Mouse (Mus musculus): Measurements from ENCODE around the gene Lamb2. TPM values are rescaled to one million over a fixed set of nuclear protein-coding genes. Genes with fewer than 3 reads are reported as not detected.

The Lamb2 gene
- polyA plus RNA-seq (2016; fragmentation: Nextera tagmentation; extraction: Ambion mirVana) = 9.8 and 10.9 TPM in 2 replicates

- Histone ChIP-seq H3K9me3 (replicated peaks) (no peaks in the 10 kb centered on the region), H3K4me1 (peaks cover 23% of the 10 kb centered on the region), H3K9ac (peak within 1 kb of the TSS; percentile 53), H3K4me3 (peak within 1 kb of the TSS; percentile 55), H3K4me2 (peak within 1 kb of the TSS; percentile 66), H3K27ac (peak within 1 kb of the TSS; percentile 60; the same call in 1 of the 2 replicates), H3K36me3 (0 out of 2 replicates have a peak, but pooled peaks cover 11% of the 10 kb centered on the region), H3K27me3 (replicated peaks) (peaks cover 32% of the 10 kb centered on the region)
- WGBS (ENCODE audit: insufficient replicate concordance) = 27% methylated on average over 10 of the region's 10 CpGs
- ATAC-seq = peak; percentile 36; the same call in 1 of the 2 replicates
Observed at GRCm38 (mm10) chr9:108479721-108480351, at the start of gene Lamb2. Gene Lamb2 (plus strand): TSS chr9:108479736.

GRCm38 (mm10) chr9:108431431-108432067, 48.0 kb upstream of the Lamb2 start:
- H3K9me3 ChIP-seq (replicated peaks) = no peaks in the 10 kb centered on the region
- no peaks in the 10 kb centered on the region for H3K36me3 ChIP-seq
- no peak overlapping the region for H3K27ac ChIP-seq
- peak overlapping the region; percentile 58 for H3K4me2 ChIP-seq
- peaks cover 7% of the 10 kb centered on the region for H3K4me1 ChIP-seq
- WGBS (ENCODE audit: insufficient replicate concordance) = 44% methylated on average over 32 of the region's 32 CpGs
- peaks cover 3% of the 10 kb centered on the region; the same call in 1 of the 2 replicates for H3K27me3 ChIP-seq (replicated peaks)
- peak; percentile 68 for ATAC-seq
- H3K4me3 ChIP-seq = peak overlapping the region; percentile 14; the same call in 1 of the 2 replicates
- H3K9ac ChIP-seq = peak overlapping the region; percentile 44; the same call in 1 of the 2 replicates

GRCm38 (mm10) chr9:108436182-108436581, 43.4 kb upstream of the Lamb2 start, which contains the start of gene BC048562:
Gene BC048562 (plus strand): TSS chr9:108436482.
- no peak within 1 kb of the TSS for H3K9ac ChIP-seq
- H3K4me3 ChIP-seq = no peak within 1 kb of the TSS
- 66% methylated on average over 3 of the region's 3 CpGs for WGBS (ENCODE audit: insufficient replicate concordance)
- no peaks in the 10 kb centered on the region for H3K9me3 ChIP-seq (replicated peaks)
- H3K36me3 ChIP-seq = no peaks in the 10 kb centered on the region
- H3K4me2 ChIP-seq = no peak within 1 kb of the TSS
- H3K27me3 ChIP-seq (replicated peaks) = peaks cover 5% of the 10 kb centered on the region; the same call in 1 of the 2 replicates
- peaks cover 7% of the 10 kb centered on the region for H3K4me1 ChIP-seq
- ATAC-seq = no peak
- H3K27ac ChIP-seq = no peak within 1 kb of the TSS

GRCm38 (mm10) chr9:108439176-108439575, 40.4 kb upstream of the Lamb2 start:
- H3K9ac ChIP-seq = no peak overlapping the region
- H3K4me1 ChIP-seq = no peaks in the 10 kb centered on the region
- WGBS (ENCODE audit: insufficient replicate concordance) = 68% methylated on average over 6 of the region's 6 CpGs
- H3K4me3 ChIP-seq = no peak overlapping the region
- no peaks in the 10 kb centered on the region for H3K36me3 ChIP-seq
- no peak overlapping the region for H3K4me2 ChIP-seq
- H3K27me3 ChIP-seq (replicated peaks) = peaks cover 8% of the 10 kb centered on the region; the same call in 1 of the 2 replicates
- ATAC-seq = no peak
- H3K27ac ChIP-seq = no peak overlapping the region
- H3K9me3 ChIP-seq (replicated peaks) = no peaks in the 10 kb centered on the region

- Histone ChIP-seq H3K9me3 (replicated peaks) (no peaks in the 10 kb centered on the region), H3K4me2 (no peak overlapping the region), H3K9ac (no peak overlapping the region), H3K27ac (no peak overlapping the region), H3K27me3 (replicated peaks) (peaks cover 13% of the 10 kb centered on the region; the same call in 1 of the 2 replicates), H3K36me3 (no peaks in the 10 kb centered on the region), H3K4me3 (no peak overlapping the region), H3K4me1 (no peaks in the 10 kb centered on the region)
- ATAC-seq = no peak
- 60% methylated on average over 5 of the region's 5 CpGs for WGBS (ENCODE audit: insufficient replicate concordance)
Observed at GRCm38 (mm10) chr9:108440485-108440884, 39.1 kb upstream of the Lamb2 start.

- H3K9me3 ChIP-seq (replicated peaks) = no peaks in the 10 kb centered on the region
- no peak for ATAC-seq
- no peaks in the 10 kb centered on the region for H3K36me3 ChIP-seq
- 79% methylated on average over 11 of the region's 11 CpGs for WGBS (ENCODE audit: insufficient replicate concordance)
- H3K27ac ChIP-seq = no peak overlapping the region
- no peak overlapping the region for H3K4me3 ChIP-seq
- peaks cover 15% of the 10 kb centered on the region; the same call in 1 of the 2 replicates for H3K27me3 ChIP-seq (replicated peaks)
- H3K4me2 ChIP-seq = no peak overlapping the region
- H3K4me1 ChIP-seq = no peaks in the 10 kb centered on the region
- no peak overlapping the region for H3K9ac ChIP-seq
Observed at GRCm38 (mm10) chr9:108441236-108441919, 38.2 kb upstream of the Lamb2 start.

GRCm38 (mm10) chr9:108445125-108445524, 34.4 kb upstream of the Lamb2 start:
- Histone ChIP-seq H3K4me1 (peaks cover 9% of the 10 kb centered on the region), H3K4me2 (no peak overlapping the region), H3K27ac (no peak overlapping the region), H3K27me3 (replicated peaks) (peaks cover 10% of the 10 kb centered on the region; the same call in 1 of the 2 replicates), H3K9me3 (replicated peaks) (no peaks in the 10 kb centered on the region), H3K36me3 (peaks cover 17% of the 10 kb centered on the region), H3K9ac (no peak overlapping the region), H3K4me3 (no peak overlapping the region)
- 32% methylated on average over 9 of the region's 9 CpGs for WGBS (ENCODE audit: insufficient replicate concordance)
- ATAC-seq = no peak

GRCm38 (mm10) chr9:108449860-108450259, 29.7 kb upstream of the Lamb2 start:
- no peak for ATAC-seq
- Histone ChIP-seq H3K4me3 (peak overlapping the region; percentile 68; the same call in 1 of the 2 replicates), H3K4me2 (peak overlapping the region; percentile 98), H3K4me1 (peaks cover 51% of the 10 kb centered on the region), H3K36me3 (peaks cover 17% of the 10 kb centered on the region), H3K27me3 (replicated peaks) (peaks cover 7% of the 10 kb centered on the region; the same call in 1 of the 2 replicates), H3K9ac (peak overlapping the region; percentile 50; the same call in 1 of the 2 replicates), H3K9me3 (replicated peaks) (no peaks in the 10 kb centered on the region), H3K27ac (peak overlapping the region; percentile 79)
- WGBS (ENCODE audit: insufficient replicate concordance) = 72% methylated on average over 4 of the region's 4 CpGs

GRCm38 (mm10) chr9:108450292-108451169, 29.0 kb upstream of the Lamb2 start:
- Histone ChIP-seq H3K36me3 (peaks cover 17% of the 10 kb centered on the region), H3K27me3 (replicated peaks) (peaks cover 2% of the 10 kb centered on the region; the same call in 1 of the 2 replicates), H3K27ac (peak overlapping the region; percentile 79), H3K9ac (peak overlapping the region; percentile 50), H3K4me3 (peak overlapping the region; percentile 68), H3K4me1 (peaks cover 54% of the 10 kb centered on the region), H3K9me3 (replicated peaks) (no peaks in the 10 kb centered on the region), H3K4me2 (peak overlapping the region; percentile 98)
- ATAC-seq = peak; percentile 16; the same call in 1 of the 2 replicates
- 65% methylated on average over 21 of the region's 21 CpGs for WGBS (ENCODE audit: insufficient replicate concordance)

GRCm38 (mm10) chr9:108451170-108451493, 28.4 kb upstream of the Lamb2 start:
- H3K9me3 ChIP-seq (replicated peaks) = no peaks in the 10 kb centered on the region
- WGBS (ENCODE audit: insufficient replicate concordance) = 45% methylated on average over 6 of the region's 6 CpGs
- H3K4me3 ChIP-seq = peak overlapping the region; percentile 68
- ATAC-seq = peak; percentile 80
- H3K27ac ChIP-seq = peak overlapping the region; percentile 79
- H3K4me1 ChIP-seq = peaks cover 60% of the 10 kb centered on the region
- H3K36me3 ChIP-seq = peaks cover 17% of the 10 kb centered on the region
- no peaks in the 10 kb centered on the region for H3K27me3 ChIP-seq (replicated peaks)
- H3K9ac ChIP-seq = peak overlapping the region; percentile 50
- peak overlapping the region; percentile 98 for H3K4me2 ChIP-seq
